Mouse (Mus musculus) B cell, adult 62 days (primary cell): Measurements from ENCODE around the gene Spata19. TPM values are rescaled to one million over a fixed set of nuclear protein-coding genes. Genes with fewer than 3 reads are reported as not detected.

ENCODE experiments used
- total RNA-seq: library from RNA; stranded (reverse); gene quantifications from 4 replicates; pipeline ENCODE4 v1.2.4, GENCODE M21; 2023

Gene Spata19
- total RNA-seq: not detected in 4 replicates

DNA sequence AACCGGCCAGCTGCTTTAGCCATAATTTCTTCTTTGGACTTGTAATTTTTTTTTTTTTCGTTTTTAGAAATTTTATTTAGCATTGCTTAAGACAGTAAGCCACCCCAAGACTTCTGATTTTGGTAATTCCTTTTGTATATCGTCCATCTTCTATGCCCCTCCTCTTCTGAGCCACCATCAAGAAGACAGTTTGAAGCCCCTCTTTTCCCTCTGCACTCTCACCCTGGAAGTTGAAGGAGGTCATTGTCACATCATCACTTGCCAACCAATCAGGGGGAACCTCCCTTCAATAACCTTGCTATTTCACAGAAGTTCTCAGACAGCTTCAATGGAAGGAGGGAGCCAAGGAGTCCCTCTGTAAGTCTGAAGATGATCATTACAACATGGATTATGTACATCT is at the start of gene Spata19:
TSS of gene Spata19 (plus strand) at position 301 of the 400 bp plus-strand sequence.

Other genes with a start within 250 kb of the Spata19 start
- not detected in 4 replicates for gene Jam3, start 241.4 kb upstream of the Spata19 start, total RNA-seq
- not detected in 4 replicates for gene Igsf9b, start 97.6 kb upstream of the Spata19 start, total RNA-seq